Mouse (Mus musculus): ENCODE data around the gene Lmbrd1. TPM values are rescaled to one million over a fixed set of nuclear protein-coding genes. Genes with fewer than 3 reads are reported as not detected.

Lmbrd1 gene
- polyA plus RNA-seq, 1 experiment: 8.5 TPM

- no peaks in the 10 kb centered on the region for H3K27me3 ChIP-seq (ENCODE audit: control insufficient read depth, insufficient read depth, low read length)
- TF ChIP-seq POLR2A (IDR thresholded peaks at IDR 0.05; ENCODE audit: low read depth, low read length) (no peak), CTCF (IDR thresholded peaks at IDR 0.05; ENCODE audit: extremely low read depth, insufficient read length, insufficient replicate concordance, low read depth, low read length) (no peak)
- no peak overlapping the region; the same call in 1 of the 2 replicates for H3K27ac ChIP-seq (ENCODE audit: insufficient read depth, low read depth, low read length)
- 89% methylated on average over 4 of the region's 4 CpGs for WGBS
- H3K36me3 ChIP-seq (ENCODE audit: control insufficient read depth, insufficient read depth, low read length): peaks cover 10% of the 10 kb centered on the region
- no peaks in the 10 kb centered on the region; the same call in 1 of the 2 replicates for H3K4me1 ChIP-seq (ENCODE audit: control insufficient read depth, insufficient read depth, insufficient read length, low read length)
- H3K4me3 ChIP-seq (ENCODE audit: low read depth, low read length): no peak overlapping the region
These were observed 8.0 kb downstream of the Lmbrd1 start for GRCm38 (mm10) chr1:24686235-24687021.

- TF ChIP-seq POLR2A (IDR thresholded peaks at IDR 0.05; ENCODE audit: low read depth, low read length): no peak
- no peak for TF ChIP-seq CTCF (IDR thresholded peaks at IDR 0.05; ENCODE audit: extremely low read depth, insufficient read length, insufficient replicate concordance, low read depth, low read length)
- 44% methylated on average over 3 of the region's 3 CpGs for WGBS
- H3K36me3 ChIP-seq (ENCODE audit: control insufficient read depth, insufficient read depth, low read length): peaks cover 14% of the 10 kb centered on the region
- no peak overlapping the region for H3K4me3 ChIP-seq (ENCODE audit: low read depth, low read length)
- no peaks in the 10 kb centered on the region for H3K27me3 ChIP-seq (ENCODE audit: control insufficient read depth, insufficient read depth, low read length)
- H3K4me1 ChIP-seq (ENCODE audit: control insufficient read depth, insufficient read depth, insufficient read length, low read length): peaks cover 18% of the 10 kb centered on the region
- H3K27ac ChIP-seq (ENCODE audit: insufficient read depth, low read depth, low read length): no peak overlapping the region
These were observed 19.2 kb downstream of the Lmbrd1 start for GRCm38 (mm10) chr1:24697677-24698076.

- H3K27ac ChIP-seq (ENCODE audit: insufficient read depth, low read depth, low read length): no peak overlapping the region
These were observed 19.9 kb downstream of the Lmbrd1 start for GRCm38 (mm10) chr1:24698146-24698880.

GRCm38 (mm10) chr1:24699320-24699719 lies 20.9 kb downstream of the Lmbrd1 start:
- peaks cover 18% of the 10 kb centered on the region for H3K4me1 ChIP-seq (ENCODE audit: control insufficient read depth, insufficient read depth, insufficient read length, low read length)
- peaks cover 6% of the 10 kb centered on the region for H3K36me3 ChIP-seq (ENCODE audit: control insufficient read depth, insufficient read depth, low read length)
- no peak overlapping the region for H3K27ac ChIP-seq (ENCODE audit: insufficient read depth, low read depth, low read length)
- H3K27me3 ChIP-seq (ENCODE audit: control insufficient read depth, insufficient read depth, low read length): no peaks in the 10 kb centered on the region
- WGBS: 14% methylated on average over 9 of the region's 9 CpGs
- no peak for TF ChIP-seq POLR2A (IDR thresholded peaks at IDR 0.05; ENCODE audit: low read depth, low read length)
- TF ChIP-seq CTCF (IDR thresholded peaks at IDR 0.05; ENCODE audit: extremely low read depth, insufficient read length, insufficient replicate concordance, low read depth, low read length): no peak
- no peak overlapping the region for H3K4me3 ChIP-seq (ENCODE audit: low read depth, low read length)

More at GRCm38 (mm10) chr1:24698146-24698880, 19.9 kb downstream of the Lmbrd1 start:
- WGBS: 54% methylated on average over 9 of the region's 9 CpGs
- Histone ChIP-seq H3K27me3 (ENCODE audit: control insufficient read depth, insufficient read depth, low read length) (no peaks in the 10 kb centered on the region), H3K4me3 (ENCODE audit: low read depth, low read length) (no peak overlapping the region), H3K36me3 (ENCODE audit: control insufficient read depth, insufficient read depth, low read length) (peaks cover 7% of the 10 kb centered on the region), H3K4me1 (ENCODE audit: control insufficient read depth, insufficient read depth, insufficient read length, low read length) (peaks cover 18% of the 10 kb centered on the region)
- TF ChIP-seq CTCF (IDR thresholded peaks at IDR 0.05; ENCODE audit: extremely low read depth, insufficient read length, insufficient replicate concordance, low read depth, low read length) (no peak), POLR2A (IDR thresholded peaks at IDR 0.05; ENCODE audit: low read depth, low read length) (no peak)

GRCm38 (mm10) chr1:24700241-24700640 lies 21.8 kb downstream of the Lmbrd1 start:
- H3K4me1 ChIP-seq (ENCODE audit: control insufficient read depth, insufficient read depth, insufficient read length, low read length): peaks cover 18% of the 10 kb centered on the region
- H3K27ac ChIP-seq (ENCODE audit: insufficient read depth, low read depth, low read length): peak overlapping the region; percentile 46
- no peak for TF ChIP-seq POLR2A (IDR thresholded peaks at IDR 0.05; ENCODE audit: low read depth, low read length)
- TF ChIP-seq CTCF (IDR thresholded peaks at IDR 0.05; ENCODE audit: extremely low read depth, insufficient read length, insufficient replicate concordance, low read depth, low read length): no peak
- H3K27me3 ChIP-seq (ENCODE audit: control insufficient read depth, insufficient read depth, low read length): no peaks in the 10 kb centered on the region
- peaks cover 10% of the 10 kb centered on the region for H3K36me3 ChIP-seq (ENCODE audit: control insufficient read depth, insufficient read depth, low read length)
- no peak overlapping the region for H3K4me3 ChIP-seq (ENCODE audit: low read depth, low read length)
- WGBS: 28% methylated on average over 5 of the region's 5 CpGs

- Histone ChIP-seq H3K36me3 (ENCODE audit: control insufficient read depth, insufficient read depth, low read length) (peaks cover 14% of the 10 kb centered on the region), H3K27ac (ENCODE audit: insufficient read depth, low read depth, low read length) (no peak overlapping the region), H3K4me3 (ENCODE audit: low read depth, low read length) (no peak overlapping the region), H3K27me3 (ENCODE audit: control insufficient read depth, insufficient read depth, low read length) (no peaks in the 10 kb centered on the region), H3K4me1 (ENCODE audit: control insufficient read depth, insufficient read depth, insufficient read length, low read length) (peaks cover 12% of the 10 kb centered on the region)
- TF ChIP-seq CTCF (IDR thresholded peaks at IDR 0.05; ENCODE audit: extremely low read depth, insufficient read length, insufficient replicate concordance, low read depth, low read length) (no peak), POLR2A (IDR thresholded peaks at IDR 0.05; ENCODE audit: low read depth, low read length) (no peak)
- WGBS: 78% methylated on average over 6 of the region's 6 CpGs
These were observed 25.4 kb downstream of the Lmbrd1 start for GRCm38 (mm10) chr1:24703821-24704220.

- WGBS: 92% methylated on average over 4 of the region's 4 CpGs
- H3K36me3 ChIP-seq (ENCODE audit: control insufficient read depth, insufficient read depth, low read length): peaks cover 24% of the 10 kb centered on the region
- TF ChIP-seq CTCF (IDR thresholded peaks at IDR 0.05; ENCODE audit: extremely low read depth, insufficient read length, insufficient replicate concordance, low read depth, low read length) (no peak), POLR2A (IDR thresholded peaks at IDR 0.05; ENCODE audit: low read depth, low read length) (no peak)
- H3K4me1 ChIP-seq (ENCODE audit: control insufficient read depth, insufficient read depth, insufficient read length, low read length): no peaks in the 10 kb centered on the region
- H3K27me3 ChIP-seq (ENCODE audit: control insufficient read depth, insufficient read depth, low read length): no peaks in the 10 kb centered on the region
- no peak overlapping the region for H3K27ac ChIP-seq (ENCODE audit: insufficient read depth, low read depth, low read length)
- no peak overlapping the region for H3K4me3 ChIP-seq (ENCODE audit: low read depth, low read length)
These were observed 37.9 kb downstream of the Lmbrd1 start for GRCm38 (mm10) chr1:24716301-24716700.

Measured in small intestine, adult 2 months (tissue).